Mouse (Mus musculus) monocyte, adult 2 months (primary cell): ENCODE measurements around the gene Mien1.

Source experiments
- DNase-seq, 2 experiments: peaks; one replicate each; pipeline ENCODE4 v3.0.0; 2022; ENCODE audit warnings: low spot score in 2 of 2, low read depth in 1 of 2

The Mien1 gene

GRCm38 (mm10) chr11:98389221-98389780 lies 49.5 kb downstream of the Mien1 start:
- DNase-seq: no peak

- DNase-seq: no peak
Observed at GRCm38 (mm10) chr11:98388282-98388681, 50.5 kb downstream of the Mien1 start.
